Mouse (Mus musculus) embryonic facial prominence, embryonic 15.5 days (tissue): Measurements from ENCODE around the gene Ccdc183. TPM values are rescaled to one million over a fixed set of nuclear protein-coding genes. Genes with fewer than 3 reads are reported as not detected.
A peak's percentile ranks its signal among the peaks of the same experiment; 100 is the strongest.

Experiments used
- ATAC-seq: fragments of 200-750 bp; cut with Nextera tagmentation; 2 replicates; pipeline ENCODE4 v1.8.0; 2017; ENCODE audit warnings: low read depth, moderate TSS enrichment; ENCODE audit not compliant: insufficient number of reproducible peaks, low FRiP score, low TSS enrichment
- H3K27ac ChIP-seq: fragments of 300-500 bp; sonication (generic); replicated peaks from 2 replicates; pipeline ENCODE4 v1.5.1; 2015; ENCODE audit warnings: mild to moderate bottlenecking, inconsistent platforms
- H3K27me3 ChIP-seq: fragments of 300-500 bp; sonication (generic); 2 replicates; pipeline ENCODE4 v1.6.1; 2015; ENCODE audit warnings: inconsistent platforms
- H3K36me3 ChIP-seq: fragments of 300-500 bp; sonication (generic); 2 replicates; pipeline ENCODE4 v1.6.1; 2015; ENCODE audit warnings: mild to moderate bottlenecking, inconsistent platforms
- H3K4me1 ChIP-seq: fragments of 300-500 bp; sonication (generic); 2 replicates; pipeline ENCODE4 v1.6.1; 2015; ENCODE audit warnings: inconsistent platforms
- H3K4me2 ChIP-seq: fragments of 300-500 bp; sonication (generic); replicated peaks from 2 replicates; pipeline ENCODE4 v1.6.1; 2015; ENCODE audit warnings: mild to moderate bottlenecking, inconsistent platforms
- H3K4me3 ChIP-seq: fragments of 300-500 bp; sonication (generic); replicated peaks from 2 replicates; pipeline ENCODE4 v1.5.1; 2015; ENCODE audit warnings: mild to moderate bottlenecking, inconsistent platforms
- H3K9ac ChIP-seq: fragments of 300-500 bp; sonication (generic); 2 replicates; pipeline ENCODE4 v1.6.1; 2015; ENCODE audit warnings: inconsistent platforms
- H3K9me3 ChIP-seq: fragments of 300-500 bp; sonication (generic); replicated peaks from 2 replicates; pipeline ENCODE4 v1.6.1; 2016; ENCODE audit warnings: inconsistent platforms
- WGBS: fragments of 180-500 bp; shearing (Covaris S2); methylation state at CpG from one replicate; pipeline ENCODE4 v1.1.7; 2015; 5-methylcytosine and 5-hydroxymethylcytosine counted together
- polyA plus RNA-seq: library from polyadenylated mRNA; unstranded; fragments of >200 nt; fragmentation: Nextera tagmentation; extraction: Ambion mirVana; gene quantifications from 2 replicates; pipeline ENCODE4 v1.2.1, GENCODE M21; 2015

Ccdc183 gene
- polyA plus RNA-seq, 1 experiment from 2014 or later, result 0.29 TPM

- no peak overlapping the region for H3K4me3 ChIP-seq
- no peak overlapping the region for H3K4me2 ChIP-seq
- peaks cover 52% of the 10 kb centered on the region for H3K36me3 ChIP-seq
- 50% methylated on average over 4 of the region's 4 CpGs for WGBS
- peaks cover 46% of the 10 kb centered on the region for H3K4me1 ChIP-seq
- H3K27me3 ChIP-seq, result peaks cover 29% of the 10 kb centered on the region
- no peak overlapping the region for H3K27ac ChIP-seq
- H3K9me3 ChIP-seq, result no peaks in the 10 kb centered on the region
- H3K9ac ChIP-seq, result no peak overlapping the region
- ATAC-seq, result no peak
Observed at GRCm38 (mm10) chr2:25583571-25583970, 33.9 kb downstream of the Ccdc183 start.

DNA sequence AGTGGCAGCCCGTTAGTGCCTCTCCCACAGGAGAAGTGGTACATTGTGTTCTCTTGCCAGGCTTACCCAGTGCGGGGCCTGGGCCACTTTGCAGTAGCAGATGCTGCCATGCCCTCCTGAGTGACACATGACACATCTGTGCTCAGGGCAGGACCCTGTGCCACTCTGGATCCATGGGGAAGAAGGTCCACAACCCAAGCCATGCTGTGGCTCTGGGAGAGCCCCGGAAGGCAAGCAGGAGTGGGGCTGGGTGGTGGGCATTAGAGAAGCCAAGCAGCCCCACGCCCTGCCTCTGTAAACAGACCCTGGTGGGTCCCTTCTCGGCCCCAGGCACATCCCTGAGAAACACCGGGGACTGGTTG lies 34.4 kb downstream of the Ccdc183 start:
- no peak overlapping the region for H3K9ac ChIP-seq
- H3K27me3 ChIP-seq, result peaks cover 34% of the 10 kb centered on the region
- H3K27ac ChIP-seq, result no peak overlapping the region
- no peak for ATAC-seq
- no peak overlapping the region for H3K4me3 ChIP-seq
- no peaks in the 10 kb centered on the region for H3K9me3 ChIP-seq
- WGBS, result 68% methylated on average over 6 of the region's 6 CpGs
- no peak overlapping the region for H3K4me2 ChIP-seq
- peaks cover 50% of the 10 kb centered on the region for H3K4me1 ChIP-seq
- H3K36me3 ChIP-seq, result peaks cover 47% of the 10 kb centered on the region

- Histone ChIP-seq H3K27ac (no peak overlapping the region), H3K4me1 (peaks cover 56% of the 10 kb centered on the region), H3K4me2 (no peak overlapping the region), H3K9me3 (no peaks in the 10 kb centered on the region), H3K9ac (no peak overlapping the region), H3K4me3 (no peak overlapping the region), H3K36me3 (peaks cover 42% of the 10 kb centered on the region), H3K27me3 (peaks cover 39% of the 10 kb centered on the region)
- 54% methylated on average over 12 of the region's 12 CpGs for WGBS
- ATAC-seq, result no peak
Observed at GRCm38 (mm10) chr2:25582466-25583119, 34.9 kb downstream of the Ccdc183 start.

GRCm38 (mm10) chr2:25581901-25582301 lies 35.6 kb downstream of the Ccdc183 start:
- H3K4me2 ChIP-seq, result peak overlapping the region; percentile 78
- peaks cover 46% of the 10 kb centered on the region for H3K27me3 ChIP-seq
- no peak overlapping the region for H3K27ac ChIP-seq
- no peak overlapping the region for H3K9ac ChIP-seq
- no peak overlapping the region for H3K4me3 ChIP-seq
- ATAC-seq, result no peak
- peaks cover 62% of the 10 kb centered on the region for H3K4me1 ChIP-seq
- no peaks in the 10 kb centered on the region for H3K9me3 ChIP-seq
- WGBS, result 36% methylated on average over 6 of the region's 6 CpGs
- H3K36me3 ChIP-seq, result peaks cover 35% of the 10 kb centered on the region

DNA sequence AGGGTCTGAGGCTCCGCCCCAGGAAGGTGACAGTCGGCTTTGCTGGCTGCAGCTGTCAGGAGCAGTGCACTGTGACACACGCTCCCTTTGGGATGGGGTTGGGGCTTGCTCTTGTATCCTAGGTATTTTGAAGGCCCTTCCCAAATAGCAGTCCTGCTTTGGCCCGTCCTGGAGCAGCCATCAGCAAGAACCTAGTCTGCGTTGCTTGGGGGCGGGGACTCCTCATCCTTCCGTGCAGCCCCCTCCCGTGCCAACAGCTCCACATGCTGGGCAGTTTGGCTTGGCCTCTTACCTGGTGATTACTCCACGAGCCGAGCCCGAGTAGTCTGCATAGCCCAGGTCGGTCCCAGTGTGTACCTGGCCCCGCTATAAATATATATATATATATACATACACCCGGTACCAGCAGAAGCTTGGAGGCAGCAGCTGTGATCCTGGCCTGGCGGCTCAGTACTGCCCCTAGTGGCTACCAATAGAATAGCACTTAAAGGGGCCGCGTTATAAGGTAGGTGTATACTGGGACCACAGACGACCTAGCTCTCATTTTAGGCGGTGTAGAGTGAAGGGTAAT lies 36.1 kb downstream of the Ccdc183 start, which contains the start of gene Ajm1:
Ajm1 (minus strand) TSS at position 464 of the 571 bp plus-strand sequence.
- Histone ChIP-seq H3K9ac (peak within 1 kb of the TSS; percentile 12; the same call in 1 of the 2 replicates), H3K36me3 (peaks cover 31% of the 10 kb centered on the region), H3K4me1 (peaks cover 64% of the 10 kb centered on the region), H3K27ac (no peak within 1 kb of the TSS), H3K4me2 (peak within 1 kb of the TSS; percentile 78), H3K4me3 (peak within 1 kb of the TSS; percentile 41), H3K9me3 (no peaks in the 10 kb centered on the region), H3K27me3 (peaks cover 51% of the 10 kb centered on the region)
- peak; percentile 66 for ATAC-seq
- 5% methylated on average over 19 of the region's 19 CpGs for WGBS

- no peak for ATAC-seq
- WGBS, result 39% methylated on average over 6 of the region's 6 CpGs
- Histone ChIP-seq H3K27ac (no peak overlapping the region), H3K36me3 (peaks cover 27% of the 10 kb centered on the region), H3K9ac (no peak overlapping the region), H3K4me1 (peaks cover 69% of the 10 kb centered on the region), H3K4me3 (0 out of 2 replicates have a peak overlapping the region, but pooled peaks have one; percentile 41), H3K9me3 (no peaks in the 10 kb centered on the region), H3K27me3 (peaks cover 56% of the 10 kb centered on the region), H3K4me2 (peak overlapping the region; percentile 78)
Observed at GRCm38 (mm10) chr2:25580621-25581101, 36.8 kb downstream of the Ccdc183 start.

DNA sequence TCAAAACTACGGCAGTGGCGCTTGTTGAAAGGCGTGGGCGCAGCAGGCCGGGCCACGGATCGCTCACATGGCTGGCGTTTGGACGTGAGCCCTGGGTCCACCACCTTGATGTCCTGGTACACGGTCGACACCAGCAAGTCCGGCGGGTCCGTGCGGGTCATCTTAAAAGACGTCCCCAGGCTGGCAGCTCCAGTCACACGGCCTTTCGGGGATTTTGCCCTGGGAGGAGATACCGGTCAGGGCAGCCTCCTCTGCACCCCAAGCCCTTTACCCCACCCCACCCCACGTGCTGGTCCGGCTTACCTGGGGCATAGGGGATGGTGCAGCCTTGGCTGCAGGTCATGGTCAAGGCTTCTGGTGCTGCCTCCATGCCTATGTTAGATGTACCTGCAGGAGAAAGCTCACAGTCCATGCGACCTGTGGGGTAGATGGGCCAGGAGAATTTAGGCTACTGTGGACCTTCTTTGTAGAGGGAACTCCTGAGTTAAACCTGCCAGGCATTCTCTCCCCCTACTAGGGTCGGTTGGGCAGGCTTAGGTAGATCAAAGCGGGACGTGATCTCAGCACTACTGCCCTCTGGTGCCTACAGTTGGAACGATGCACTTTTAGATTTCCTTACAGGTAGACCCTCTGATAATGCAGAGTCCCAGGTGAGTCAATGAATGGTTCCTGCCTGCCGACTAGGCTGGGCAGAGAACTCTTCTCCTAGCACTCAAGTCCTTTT lies 37.6 kb downstream of the Ccdc183 start:
- WGBS, result 6% methylated on average over 27 of the region's 27 CpGs
- H3K4me1 ChIP-seq, result peaks cover 73% of the 10 kb centered on the region
- no peak overlapping the region for H3K9ac ChIP-seq
- peak overlapping the region; percentile 46 for H3K4me2 ChIP-seq
- peak overlapping the region; percentile 27 for H3K4me3 ChIP-seq
- ATAC-seq, result no peak
- H3K27ac ChIP-seq, result no peak overlapping the region
- H3K27me3 ChIP-seq, result peaks cover 56% of the 10 kb centered on the region
- H3K36me3 ChIP-seq, result peaks cover 23% of the 10 kb centered on the region
- H3K9me3 ChIP-seq, result no peaks in the 10 kb centered on the region

- Histone ChIP-seq H3K9ac (no peak overlapping the region), H3K27ac (no peak overlapping the region), H3K27me3 (peaks cover 56% of the 10 kb centered on the region), H3K4me1 (peaks cover 76% of the 10 kb centered on the region), H3K36me3 (peaks cover 15% of the 10 kb centered on the region), H3K4me3 (peak overlapping the region; percentile 27), H3K9me3 (no peaks in the 10 kb centered on the region), H3K4me2 (peak overlapping the region; percentile 46)
- no peak for ATAC-seq
- WGBS, result 5% methylated on average over 77 of the region's 77 CpGs
Observed at GRCm38 (mm10) chr2:25578796-25579736, 38.4 kb downstream of the Ccdc183 start.

- Histone ChIP-seq H3K27ac (no peak overlapping the region), H3K9me3 (no peaks in the 10 kb centered on the region), H3K4me1 (peaks cover 84% of the 10 kb centered on the region), H3K4me2 (peak overlapping the region; percentile 46), H3K9ac (no peak overlapping the region), H3K27me3 (peaks cover 56% of the 10 kb centered on the region), H3K4me3 (peak overlapping the region; percentile 27), H3K36me3 (peaks cover 6% of the 10 kb centered on the region; the same call in 1 of the 2 replicates)
- ATAC-seq, result no peak
- WGBS, result 7% methylated on average over 75 of the region's 75 CpGs
Observed at GRCm38 (mm10) chr2:25577951-25578795, 39.3 kb downstream of the Ccdc183 start.
